8 mouse cellular contexts compared by ENCODE assay signal in genomic region chr7:70352617-70353016, GRCm38 (mm10). TPM values are rescaled to one million over a fixed set of nuclear protein-coding genes. Genes with fewer than 3 reads are reported as not detected.
DNase-seq lines count a peak whose midpoint lies in the region; ATAC-seq and TF ChIP-seq lines count a peak whose summit lies in the region.

No protein-coding gene starts in this region.

- peaks cover 59% of the 10 kb centered on the region for H3K4me1 ChIP-seq in hindbrain, embryonic 13.5 days (replicated peaks)
- peaks cover 2% of the 10 kb centered on the region; the same call in 1 of the 2 replicates for H3K4me1 ChIP-seq in liver, postnatal 0 days (ENCODE audit: insufficient read depth)

- peaks cover 19% of the 10 kb centered on the region for H3K27me3 ChIP-seq in hindbrain, embryonic 13.5 days
- H3K27me3 ChIP-seq in liver, postnatal 0 days (ENCODE audit: insufficient read depth, low read length) = peaks cover 8% of the 10 kb centered on the region

- TF ChIP-seq CTCF in liver, postnatal 0 days (IDR thresholded peaks at IDR 0.05; ENCODE audit: low read depth) = no peak

- H3K27ac ChIP-seq in hindbrain, embryonic 13.5 days = peak overlapping the region; percentile 96
- peak overlapping the region; percentile 84; the same call in 1 of the 2 replicates for H3K27ac ChIP-seq in liver, postnatal 0 days (ENCODE audit: low read depth)

- peak overlapping the region; percentile 83 for H3K4me2 ChIP-seq in hindbrain, embryonic 13.5 days
- peak overlapping the region; percentile 70 for H3K4me2 ChIP-seq in liver, postnatal 0 days (ENCODE audit: low read depth, low read length)

- ATAC-seq in hindbrain, embryonic 13.5 days (ENCODE audit: low FRiP score) = no peak
- no peak for ATAC-seq in liver, postnatal 0 days

- 15% methylated on average over 3 of the region's 3 CpGs for WGBS in hindbrain, embryonic 13.5 days
- WGBS in liver, postnatal 0 days (ENCODE audit: insufficient replicate concordance) = 15% methylated on average over 3 of the region's 3 CpGs

- H3K36me3 ChIP-seq in hindbrain, embryonic 13.5 days = 0 out of 2 replicates have a peak, but pooled peaks cover 13% of the 10 kb centered on the region
- 0 out of 2 replicates have a peak, but pooled peaks cover 2% of the 10 kb centered on the region for H3K36me3 ChIP-seq in liver, postnatal 0 days (replicated peaks; ENCODE audit: insufficient read depth, low read length)

- peak overlapping the region; percentile 67 for H3K4me3 ChIP-seq in hindbrain, embryonic 13.5 days
- 0 out of 2 replicates have a peak overlapping the region, but pooled peaks have one; percentile 57 for H3K4me3 ChIP-seq in liver, postnatal 0 days (ENCODE audit: low read depth, low read length)

- no peaks in the 10 kb centered on the region for H3K9me3 ChIP-seq in hindbrain, embryonic 13.5 days
- no peaks in the 10 kb centered on the region for H3K9me3 ChIP-seq in liver, postnatal 0 days (ENCODE audit: low read length)

- H3K9ac ChIP-seq in hindbrain, embryonic 13.5 days = peak overlapping the region; percentile 92
- H3K9ac ChIP-seq in liver, postnatal 0 days (replicated peaks) = no peak overlapping the region

- TF ChIP-seq EP300 in liver, postnatal 0 days (IDR thresholded peaks at IDR 0.05; ENCODE audit: low read depth) = no peak

- peak; percentile 61 for DNase-seq in embryo, embryonic 10 days (ENCODE audit: low spot score)
- no peak for DNase-seq in embryo, embryonic 9.5 days (ENCODE audit: extremely low spot score)
- DNase-seq in adipocyte (ENCODE audit: low spot score) = peak; percentile 28
- peak; percentile 10 for DNase-seq in liver, postnatal 0 days
- DNase-seq in right cerebral cortex, adult 18-20 months = no peak
- DNase-seq in left cerebral cortex, adult 9 months (ENCODE audit: low spot score in 2 of 2) = no peak
- no peak for DNase-seq in urinary bladder, postnatal 14 days (ENCODE audit: low spot score)

RNA-seq across cellular contexts. Expression of gene Nr2f2, which starts 13.9 kb away (rescaled TPM):
- polyA plus RNA-seq in hindbrain, embryonic 13.5 days (2015; fragmentation: Nextera tagmentation; extraction: Ambion mirVana) = 118 and 134 TPM in 2 replicates
- 12.3 and 14.7 TPM in 2 replicates for polyA plus RNA-seq in liver, postnatal 0 days (2015; fragmentation: Nextera tagmentation; extraction: Ambion mirVana)

Comparison
In these comparisons a context has a peak if more than half of its experiments do, and no peak if none do; other contexts are left out.
1. DNase-seq: peak in embryo, embryonic 10 days (single experiment), adipocyte (single experiment) and liver, postnatal 0 days (single experiment); none in embryo, embryonic 9.5 days (single experiment), right cerebral cortex, adult 18-20 months (single experiment), left cerebral cortex, adult 9 months (0 of 2) and urinary bladder, postnatal 14 days (single experiment).